Mouse (Mus musculus) megakaryocyte, adult 5-6 weeks (primary cell): ENCODE measurements around the gene Gabpb2. TPM values are rescaled to one million over a fixed set of nuclear protein-coding genes. Genes with fewer than 3 reads are reported as not detected.

Experiments
- ATAC-seq: 2 replicates; pipeline ENCODE4 v1.8.0; 2016; ENCODE audit warnings: mild to moderate bottlenecking, inconsistent platforms; ENCODE audit not compliant: poor library complexity, severe bottlenecking
- total RNA-seq, 2 experiments: library from RNA; stranded (forward) in 1 of 2; stranded (reverse) in 1 of 2; fragments of 153-499, 151-499 nt in 1 of 2; fragments of 221-1000, 200-1000 nt in 1 of 2; gene quantifications; 2 replicates each; pipeline versions ENCODE4 v1.2.3 to v1.2.4; 2015 to 2017

The Gabpb2 gene
- total RNA-seq (2015) (37.6 and 39.3 TPM in 2 replicates), total RNA-seq (2017) (64.2 and 73.3 TPM in 2 replicates)

DNA sequence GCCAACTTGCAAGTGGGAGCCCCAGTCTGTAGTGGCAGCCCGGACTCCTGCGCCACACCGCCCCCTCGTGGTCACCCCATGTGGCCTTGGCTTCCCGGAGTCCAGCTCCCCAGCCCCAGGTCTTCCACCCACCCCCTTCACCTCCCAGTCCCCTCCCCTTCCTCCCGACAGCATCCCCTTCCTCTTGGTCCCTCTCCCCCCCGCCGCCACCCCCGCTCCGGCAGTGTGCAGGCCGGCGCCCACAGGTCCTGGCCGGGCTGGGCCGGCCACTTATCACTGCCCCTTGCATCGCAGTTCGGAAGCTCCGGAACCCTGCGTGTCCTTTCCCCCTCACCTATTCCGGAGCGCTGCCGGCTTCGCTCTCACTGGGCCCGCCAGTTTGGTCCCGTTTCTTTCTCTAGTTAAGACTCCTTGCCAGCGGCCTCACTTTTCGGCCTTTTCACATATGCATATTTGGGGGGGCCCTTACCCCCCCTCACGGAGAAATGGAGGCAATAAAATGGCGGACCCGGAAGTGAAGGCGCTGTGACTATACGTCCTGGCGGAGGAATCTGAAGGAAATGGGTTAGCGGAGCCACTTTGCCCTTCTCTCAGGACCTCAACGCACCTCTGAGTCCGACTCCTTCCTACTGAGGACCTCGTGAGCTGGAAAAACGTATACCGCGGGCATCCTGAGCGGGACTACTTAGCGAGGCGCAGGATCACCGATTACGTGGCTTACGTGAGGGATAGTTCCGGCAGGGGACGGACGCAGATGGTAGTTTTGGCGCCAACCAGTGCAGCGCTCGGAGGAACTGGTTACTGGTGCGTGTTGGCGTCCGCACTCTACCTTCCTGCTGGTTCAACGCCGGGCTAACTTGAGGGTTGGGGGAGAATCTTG, at the start of gene Gabpb2:
Gabpb2 (minus strand) TSS at position 662 of the 880 bp plus-strand sequence.
- peak; percentile 88 for ATAC-seq

GRCm38 (mm10) chr3:95266052-95266451, 48.3 kb upstream of the Gabpb2 start:
- no peak for ATAC-seq

- ATAC-seq, result no peak
Observed at GRCm38 (mm10) chr3:95264724-95265123, 47.0 kb upstream of the Gabpb2 start.

GRCm38 (mm10) chr3:95263089-95263739, 45.5 kb upstream of the Gabpb2 start:
- ATAC-seq, result peak; percentile 99

DNA sequence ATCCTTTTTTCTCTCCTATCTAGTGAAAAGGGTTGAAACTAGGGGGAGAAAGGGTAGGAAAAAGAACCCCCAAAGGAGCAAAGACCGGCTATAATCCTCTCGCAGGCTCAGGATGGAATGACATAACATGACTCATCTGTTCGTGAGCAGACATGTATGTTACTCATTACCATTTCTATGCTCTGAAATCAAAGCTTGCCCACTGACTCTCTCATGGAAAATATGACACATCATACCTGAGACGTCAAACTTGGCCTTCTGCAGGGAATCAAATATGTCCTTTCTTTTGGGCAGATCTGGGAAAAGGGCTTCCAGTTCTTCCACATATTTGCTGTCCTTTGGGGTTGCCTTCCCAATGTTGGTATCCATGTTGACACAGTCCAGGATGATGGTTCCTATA, 44.3 kb upstream of the Gabpb2 start:
- no peak for ATAC-seq

GRCm38 (mm10) chr3:95256931-95257330, 39.2 kb upstream of the Gabpb2 start:
- ATAC-seq, result no peak

GRCm38 (mm10) chr3:95250783-95251424, 33.2 kb upstream of the Gabpb2 start, which contains the start of gene Bnipl:
Gene Bnipl, minus strand, starts transcription at chr3:95251193.
- ATAC-seq, result no peak

- ATAC-seq, result no peak
Observed at GRCm38 (mm10) chr3:95250361-95250760, 32.6 kb upstream of the Gabpb2 start.

GRCm38 (mm10) chr3:95247660-95248336, 30.1 kb upstream of the Gabpb2 start:
- ATAC-seq, result no peak

GRCm38 (mm10) chr3:95246465-95247231, 28.9 kb upstream of the Gabpb2 start:
- 0 out of 2 replicates have a peak, but pooled peaks have one; percentile 24 for ATAC-seq

GRCm38 (mm10) chr3:95243086-95243485, 25.4 kb upstream of the Gabpb2 start:
- ATAC-seq, result no peak

- ATAC-seq, result no peak
Observed at GRCm38 (mm10) chr3:95241498-95241897, 23.8 kb upstream of the Gabpb2 start, which contains the start of gene Gm128. Gene Gm128, minus strand, starts transcription at chr3:95241598.

DNA sequence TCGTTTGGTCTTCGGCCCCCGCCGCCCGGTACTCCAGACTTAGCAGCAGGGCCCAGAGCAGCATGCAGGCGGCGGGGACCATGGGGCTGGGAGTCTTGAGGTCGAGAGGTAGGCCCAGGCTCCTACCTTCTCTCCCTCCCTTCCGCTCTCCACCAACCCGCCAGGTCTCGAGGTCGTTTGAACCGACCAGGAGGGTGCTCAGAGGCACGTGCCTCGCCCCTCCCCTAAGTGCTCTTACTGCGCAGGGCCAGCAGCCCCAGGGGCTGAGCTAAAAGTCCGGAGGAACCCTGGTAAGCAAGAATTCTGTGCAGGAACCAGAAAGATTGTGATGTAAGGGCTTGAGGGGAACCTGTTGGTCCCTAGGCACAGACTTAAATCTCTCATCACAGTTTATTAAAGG, 23.2 kb upstream of the Gabpb2 start:
- peak; percentile 24; the same call in 1 of the 2 replicates for ATAC-seq

DNA sequence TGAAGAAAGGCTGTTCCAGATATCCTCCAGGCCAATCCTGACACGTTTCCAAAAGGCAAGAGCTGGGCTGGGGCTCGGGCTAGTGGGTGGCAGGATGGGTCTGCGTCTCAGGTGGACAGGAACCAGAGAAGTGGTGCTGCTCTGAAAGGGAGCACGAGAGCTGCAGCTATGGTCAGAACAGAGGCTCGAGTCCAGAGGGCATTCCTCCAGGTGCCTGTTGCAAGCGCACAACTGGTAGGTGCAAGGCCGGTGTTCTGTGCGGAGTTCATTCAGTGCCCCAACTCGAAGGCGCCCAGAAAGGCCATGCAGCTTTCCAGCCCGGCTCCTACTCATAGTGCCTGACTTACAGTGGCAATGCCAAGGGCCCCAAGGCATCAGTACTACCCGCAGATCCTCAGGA, 22.3 kb upstream of the Gabpb2 start:
- ATAC-seq, result no peak

DNA sequence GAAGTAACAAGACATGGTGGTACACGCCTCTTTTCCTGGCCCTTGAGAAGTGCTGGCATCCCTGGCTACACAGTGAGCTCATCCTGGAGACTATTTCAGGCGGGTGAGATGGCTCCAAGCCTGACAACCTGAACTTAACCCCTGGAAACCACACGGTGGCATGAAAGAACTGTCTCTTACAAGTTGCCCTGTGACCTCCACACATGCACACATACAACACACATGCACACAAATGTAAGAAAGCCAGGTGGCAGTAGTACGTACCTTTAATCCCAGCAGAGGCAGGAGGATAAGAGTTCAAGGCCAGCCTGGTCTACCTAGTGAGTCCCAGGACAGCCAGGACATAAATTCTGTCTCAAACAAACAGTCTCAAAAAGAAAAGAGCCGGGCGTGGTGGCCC, 21.3 kb upstream of the Gabpb2 start:
- no peak for ATAC-seq

DNA sequence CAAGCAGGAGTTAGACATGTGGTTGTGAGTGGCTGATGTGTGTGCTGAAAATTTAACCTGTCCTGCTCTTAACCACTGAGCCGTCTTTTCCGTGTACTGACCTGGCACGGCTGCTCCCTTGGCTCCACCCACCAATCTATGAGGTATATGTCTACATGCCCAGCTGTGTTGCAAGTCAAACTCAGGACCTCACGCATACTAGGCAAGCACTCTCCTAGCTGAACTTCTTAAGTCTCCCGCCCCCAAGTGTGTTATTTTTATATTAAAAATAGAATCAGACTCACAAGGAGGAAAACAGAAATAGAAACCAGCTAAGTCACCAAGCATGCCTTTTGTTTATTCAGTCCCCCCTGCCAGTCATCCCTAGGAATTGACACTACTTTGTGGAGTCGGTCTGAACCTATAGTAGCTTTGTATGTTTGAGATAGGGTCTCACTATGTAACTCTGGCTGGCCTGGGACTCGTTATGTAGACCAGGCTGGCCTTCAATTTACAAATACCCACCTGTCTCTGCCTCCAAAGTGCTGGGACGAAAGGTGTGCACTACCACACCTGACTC, 19.9 kb upstream of the Gabpb2 start:
- ATAC-seq, result no peak

- no peak for ATAC-seq
Observed at GRCm38 (mm10) chr3:95235386-95236301, 17.9 kb upstream of the Gabpb2 start.

DNA sequence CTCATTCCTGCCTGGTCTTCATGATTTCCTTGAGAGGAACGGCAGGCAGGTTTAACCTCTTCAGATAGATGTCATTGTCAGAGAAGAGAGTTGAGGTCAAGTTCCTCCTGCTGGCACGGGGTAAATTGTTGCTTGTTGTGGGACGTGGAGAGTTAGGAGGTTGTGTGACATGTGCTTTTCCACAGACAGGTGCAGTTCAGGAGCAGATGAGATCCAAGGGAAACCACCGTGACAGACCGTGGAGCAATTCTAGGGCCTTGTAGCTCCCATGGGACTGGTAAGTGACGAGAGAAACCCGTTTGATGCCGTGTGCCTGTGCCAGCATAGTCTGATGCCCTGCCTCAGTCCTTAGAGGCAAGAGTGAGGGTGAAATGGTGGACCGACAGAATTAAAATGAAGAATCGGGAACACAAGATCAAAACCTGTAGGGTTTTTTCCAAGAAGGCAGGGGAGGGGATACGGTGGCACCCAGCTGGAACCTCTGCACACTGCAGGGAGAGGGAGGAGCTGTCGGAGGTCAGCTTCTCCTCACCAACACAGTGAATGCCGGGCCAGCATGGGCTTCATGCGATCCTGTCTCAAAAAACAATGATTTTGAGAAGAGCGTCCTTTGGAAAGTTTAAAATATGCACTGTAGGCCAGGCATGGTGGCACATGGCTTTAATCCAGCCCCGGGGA, 15.7 kb upstream of the Gabpb2 start:
- ATAC-seq, result no peak
